Mouse (Mus musculus): ENCODE measurements around the gene R3hdm2. TPM values are rescaled to one million over a fixed set of nuclear protein-coding genes. Genes with fewer than 3 reads are reported as not detected.
A peak's percentile ranks its signal among the peaks of the same experiment; 100 is the strongest.

Gene R3hdm2
- polyA plus RNA-seq, 1 experiment: 63.4 TPM

DNA sequence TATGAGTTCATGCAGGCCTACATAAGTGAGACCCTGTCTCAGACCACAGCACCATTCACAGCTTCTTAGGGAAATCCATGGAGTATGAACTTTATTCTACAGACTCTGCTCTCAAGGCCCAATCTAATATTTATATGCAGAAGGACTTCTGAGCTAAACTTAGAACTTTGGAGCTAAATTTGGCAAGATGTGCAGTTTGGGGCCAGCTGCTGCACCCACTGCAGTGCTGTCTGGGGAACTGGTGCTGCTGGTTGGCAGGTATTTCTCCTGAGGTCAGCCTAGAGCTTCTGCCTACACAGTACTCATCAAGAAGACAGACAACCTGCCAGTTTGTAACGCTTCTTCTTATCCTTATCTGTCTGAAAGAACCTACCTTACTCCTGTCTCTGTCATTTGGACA, 47.0 kb downstream of the R3hdm2 start:
- TF ChIP-seq MYOD1 (IDR thresholded peaks at IDR 0.05; ENCODE audit: control insufficient read depth in 1 of 3, insufficient read length in 2 of 3, low read depth in 2 of 3): peak in 1 of 3 experiments; percentile 58
- no peak for TF ChIP-seq USF1 (IDR thresholded peaks at IDR 0.05; ENCODE audit: low read depth)
- peak in 1 of 3 experiments; percentile 51 for TF ChIP-seq MYOG (IDR thresholded peaks at IDR 0.05; ENCODE audit: control insufficient read depth in 1 of 3, insufficient read depth in 1 of 3, insufficient read length in 2 of 3, low read depth in 2 of 3)
- no peak for TF ChIP-seq REST (IDR thresholded peaks at IDR 0.05; ENCODE audit: insufficient read depth, insufficient read length)
- Histone ChIP-seq H3K4me2 (ENCODE audit: low read depth) (peak overlapping the region; percentile 12), H3ac (ENCODE audit: control insufficient read depth, insufficient read length) (no peak overlapping the region), H3K79me2 (ENCODE audit: control insufficient read depth, insufficient read depth) (peaks cover 20% of the 10 kb centered on the region), H3K4me3 (no peak overlapping the region), H3K27me3 (ENCODE audit: control insufficient read depth, insufficient read depth, insufficient read length) (no peaks in the 10 kb centered on the region), H3K36me3 (ENCODE audit: control insufficient read depth, insufficient read depth) (no peaks in the 10 kb centered on the region)

DNA sequence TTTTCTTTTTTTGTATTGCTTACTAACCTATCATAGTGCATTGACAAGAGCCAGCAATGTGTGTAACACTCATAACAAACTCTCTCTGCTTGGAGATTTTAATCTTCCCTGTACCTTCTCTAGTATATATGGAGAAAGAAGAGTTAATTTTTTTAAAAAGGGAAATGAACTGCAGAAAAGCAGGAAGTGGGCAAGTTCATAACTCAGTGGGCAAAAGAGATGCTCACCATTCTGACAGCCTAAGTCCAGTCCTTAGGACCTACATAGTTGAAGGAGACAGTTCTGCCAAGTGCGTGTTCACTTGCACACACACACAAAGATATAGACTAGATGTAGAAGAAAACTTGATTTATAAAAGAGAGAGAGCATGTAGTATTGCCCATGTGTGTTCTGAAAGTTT, 47.9 kb downstream of the R3hdm2 start:
- Histone ChIP-seq H3K4me3 (no peak overlapping the region), H3ac (ENCODE audit: control insufficient read depth, insufficient read length) (no peak overlapping the region), H3K27me3 (ENCODE audit: control insufficient read depth, insufficient read depth, insufficient read length) (no peaks in the 10 kb centered on the region), H3K79me2 (ENCODE audit: control insufficient read depth, insufficient read depth) (peaks cover 17% of the 10 kb centered on the region), H3K4me2 (ENCODE audit: low read depth) (no peak overlapping the region), H3K36me3 (ENCODE audit: control insufficient read depth, insufficient read depth) (no peaks in the 10 kb centered on the region)
- TF ChIP-seq TCF12 (IDR thresholded peaks at IDR 0.05; ENCODE audit: insufficient read depth, poor library complexity, severe bottlenecking) (no peak), MYOD1 (IDR thresholded peaks at IDR 0.05; ENCODE audit: control insufficient read depth in 1 of 3, insufficient read length in 2 of 3, low read depth in 2 of 3) (no peak), TCF3 (IDR thresholded peaks at IDR 0.05; ENCODE audit: insufficient read length, low read depth) (no peak), REST (IDR thresholded peaks at IDR 0.05; ENCODE audit: insufficient read depth, insufficient read length) (no peak), CEBPB (IDR thresholded peaks at IDR 0.05; ENCODE audit: insufficient read depth, poor library complexity, severe bottlenecking) (no peak), MYOG (IDR thresholded peaks at IDR 0.05; ENCODE audit: control insufficient read depth in 1 of 3, insufficient read depth in 1 of 3, insufficient read length in 2 of 3, low read depth in 2 of 3) (no peak), E2F4 (IDR thresholded peaks at IDR 0.05; ENCODE audit: insufficient read depth) (no peak)

DNA sequence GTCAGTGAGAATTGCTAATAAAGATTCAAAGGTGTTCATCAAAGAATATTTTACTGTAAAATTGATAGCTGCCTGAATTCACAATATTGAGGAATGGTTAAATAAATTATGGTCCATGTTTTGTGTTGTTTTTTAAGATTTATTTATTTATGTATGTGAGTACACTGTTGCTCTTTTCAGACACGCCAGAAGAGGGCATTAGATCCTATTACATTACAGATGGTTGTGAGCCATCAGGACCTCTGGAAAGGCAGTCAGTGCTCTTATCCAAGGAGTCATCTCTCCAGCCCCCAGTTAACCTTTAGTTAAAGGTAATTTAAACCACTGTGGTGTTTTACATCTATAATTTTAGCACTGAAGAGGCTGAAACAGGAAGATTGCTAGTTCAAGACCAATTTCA, 49.4 kb downstream of the R3hdm2 start:
- H3ac ChIP-seq (ENCODE audit: control insufficient read depth, insufficient read length): no peak overlapping the region
- no peak overlapping the region for H3K4me3 ChIP-seq
- TF ChIP-seq REST (IDR thresholded peaks at IDR 0.05; ENCODE audit: insufficient read depth, insufficient read length) (no peak), MYOD1 (IDR thresholded peaks at IDR 0.05; ENCODE audit: control insufficient read depth in 1 of 3, insufficient read length in 2 of 3, low read depth in 2 of 3) (no peak), POLR2AphosphoS2 (IDR thresholded peaks at IDR 0.05; ENCODE audit: insufficient read length, low read depth) (no peak), SRF (IDR thresholded peaks at IDR 0.05; ENCODE audit: control insufficient read depth, insufficient read length, low read depth) (no peak), USF1 (IDR thresholded peaks at IDR 0.05; ENCODE audit: low read depth) (no peak), TCF3 (IDR thresholded peaks at IDR 0.05; ENCODE audit: insufficient read length, low read depth) (no peak)
- peaks cover 7% of the 10 kb centered on the region for H3K79me2 ChIP-seq (ENCODE audit: control insufficient read depth, insufficient read depth)
- no peaks in the 10 kb centered on the region for H3K27me3 ChIP-seq (ENCODE audit: control insufficient read depth, insufficient read depth, insufficient read length)
- no peak overlapping the region for H3K4me2 ChIP-seq (ENCODE audit: low read depth)
- H3K36me3 ChIP-seq (ENCODE audit: control insufficient read depth, insufficient read depth): no peaks in the 10 kb centered on the region

DNA sequence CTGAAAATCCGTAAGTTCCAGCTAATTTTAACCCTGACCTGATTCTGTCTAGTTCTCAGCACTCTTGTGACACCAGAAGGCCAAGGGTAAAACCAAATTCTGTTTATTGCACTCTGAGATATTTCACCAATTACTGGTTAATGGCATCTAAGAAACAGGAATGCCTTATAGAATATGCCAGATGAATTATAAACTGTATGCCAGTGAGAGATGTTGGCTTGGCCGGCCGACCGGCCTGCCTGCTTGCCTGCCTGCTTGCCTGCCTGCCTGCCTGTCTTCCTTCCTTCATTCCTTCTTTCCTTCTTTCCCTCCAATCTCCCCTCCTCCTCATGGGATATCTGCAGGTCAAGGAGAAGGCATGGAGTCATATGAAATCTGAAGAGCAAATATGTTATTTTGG, 52.3 kb downstream of the R3hdm2 start:
- H3K4me3 ChIP-seq: no peak overlapping the region
- H3ac ChIP-seq (ENCODE audit: control insufficient read depth, insufficient read length): no peak overlapping the region
- TF ChIP-seq USF1 (IDR thresholded peaks at IDR 0.05; ENCODE audit: low read depth): no peak
- no peak for TF ChIP-seq TCF3 (IDR thresholded peaks at IDR 0.05; ENCODE audit: insufficient read length, low read depth)
- TF ChIP-seq POLR2A (IDR thresholded peaks at IDR 0.05; ENCODE audit: insufficient read length, low read depth): no peak
- TF ChIP-seq SRF (IDR thresholded peaks at IDR 0.05; ENCODE audit: control insufficient read depth, insufficient read length, low read depth): no peak
- no peak for TF ChIP-seq MYOD1 (IDR thresholded peaks at IDR 0.05; ENCODE audit: control insufficient read depth in 1 of 3, insufficient read length in 2 of 3, low read depth in 2 of 3)
- TF ChIP-seq POLR2AphosphoS2 (IDR thresholded peaks at IDR 0.05; ENCODE audit: insufficient read length, low read depth): no peak
- H3K36me3 ChIP-seq (ENCODE audit: control insufficient read depth, insufficient read depth): no peaks in the 10 kb centered on the region
- H3K4me2 ChIP-seq (ENCODE audit: low read depth): no peak overlapping the region
- H3K27me3 ChIP-seq (ENCODE audit: control insufficient read depth, insufficient read depth, insufficient read length): no peaks in the 10 kb centered on the region
- H3K79me2 ChIP-seq (ENCODE audit: control insufficient read depth, insufficient read depth): peaks cover 4% of the 10 kb centered on the region

DNA sequence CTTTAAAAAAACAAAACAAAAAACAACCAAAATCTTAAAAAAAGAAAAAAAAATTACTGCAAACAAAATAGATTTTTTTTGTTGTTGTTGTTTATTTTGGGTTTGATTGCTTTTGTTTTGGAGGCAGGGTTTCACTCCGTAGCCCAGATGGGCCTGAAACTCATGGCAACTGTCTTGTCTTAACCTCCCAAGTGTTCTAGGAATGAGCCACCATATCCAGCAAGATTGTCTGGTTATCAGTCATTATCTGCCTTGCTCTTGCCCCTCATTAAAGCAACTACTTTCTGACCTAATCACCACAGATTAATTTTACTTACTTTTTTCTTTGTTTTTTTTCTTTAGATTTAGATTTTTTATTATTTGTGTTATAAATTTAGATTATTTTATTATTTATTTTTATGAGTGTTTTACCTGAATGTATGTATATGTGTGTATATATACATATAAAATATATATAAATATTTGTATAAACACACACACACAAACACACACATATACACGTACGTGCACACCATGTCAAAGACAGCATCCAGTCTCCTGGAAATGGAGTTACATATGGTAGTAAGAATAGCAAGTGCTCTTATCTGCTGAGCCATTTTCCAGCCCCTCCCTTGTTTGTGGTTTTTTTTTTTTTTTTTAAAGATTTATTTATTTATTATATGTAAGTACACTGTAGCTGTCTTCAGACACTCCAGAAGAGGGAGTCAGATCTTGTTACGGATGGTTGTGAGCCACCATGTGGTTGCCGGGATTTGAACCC, 57.4 kb downstream of the R3hdm2 start:
- H3K79me2 ChIP-seq (ENCODE audit: control insufficient read depth, insufficient read depth): peaks cover 9% of the 10 kb centered on the region
- TF ChIP-seq SRF (IDR thresholded peaks at IDR 0.05; ENCODE audit: control insufficient read depth, insufficient read length, low read depth) (no peak), E2F4 (IDR thresholded peaks at IDR 0.05; ENCODE audit: insufficient read depth) (no peak), POLR2AphosphoS2 (IDR thresholded peaks at IDR 0.05; ENCODE audit: insufficient read length, low read depth) (no peak), MYOG (IDR thresholded peaks at IDR 0.05; ENCODE audit: control insufficient read depth in 1 of 3, insufficient read depth in 1 of 3, insufficient read length in 2 of 3, low read depth in 2 of 3) (no peak), POLR2A (IDR thresholded peaks at IDR 0.05; ENCODE audit: insufficient read length, low read depth) (no peak), CEBPB (IDR thresholded peaks at IDR 0.05; ENCODE audit: insufficient read depth, poor library complexity, severe bottlenecking) (no peak), REST (IDR thresholded peaks at IDR 0.05; ENCODE audit: insufficient read depth, insufficient read length) (no peak), MAX (IDR thresholded peaks at IDR 0.05; ENCODE audit: low read depth) (no peak), MYOD1 (IDR thresholded peaks at IDR 0.05; ENCODE audit: control insufficient read depth in 1 of 3, insufficient read length in 2 of 3, low read depth in 2 of 3) (no peak)
- no peak overlapping the region for H3K4me3 ChIP-seq
- H3K36me3 ChIP-seq (ENCODE audit: control insufficient read depth, insufficient read depth): no peaks in the 10 kb centered on the region
- H3K4me2 ChIP-seq (ENCODE audit: low read depth): no peak overlapping the region
- H3K27me3 ChIP-seq (ENCODE audit: control insufficient read depth, insufficient read depth, insufficient read length): no peaks in the 10 kb centered on the region
- no peak overlapping the region for H3ac ChIP-seq (ENCODE audit: control insufficient read depth, insufficient read length)

Data from myocyte (in vitro differentiated cells).